Mouse (Mus musculus) left cerebral cortex, postnatal 14 days (tissue): ENCODE data around the gene Mapkap1. TPM values are rescaled to one million over a fixed set of nuclear protein-coding genes. Genes with fewer than 3 reads are reported as not detected.
A peak's percentile ranks its signal among the peaks of the same experiment; 100 is the strongest.

ENCODE experiments used
- DNase-seq, 2 experiments: peaks; one replicate each; pipeline ENCODE4 v3.0.0; 2021 to 2022; ENCODE audit warnings: low spot score in 2 of 2, mixed read lengths in 1 of 2
- intact Hi-C: fragments of 180-260 bp; cut with DNase I; formaldehyde crosslinking; loops from one replicate; pipeline ENCODE4 v1.15.1; 2025
- total RNA-seq, 2 experiments: library from RNA; stranded (reverse); gene quantifications; 2 replicates each; pipeline ENCODE4 v1.2.3; 2021

The Mapkap1 gene
- total RNA-seq, 2 experiments from 2014 or later = 63.1 to 66.3 TPM

GRCm38 (mm10) chr2:34646541-34646865, 239.9 kb downstream of the Mapkap1 start:
- intact Hi-C loops = no loop called here
- no peak for DNase-seq

DNA sequence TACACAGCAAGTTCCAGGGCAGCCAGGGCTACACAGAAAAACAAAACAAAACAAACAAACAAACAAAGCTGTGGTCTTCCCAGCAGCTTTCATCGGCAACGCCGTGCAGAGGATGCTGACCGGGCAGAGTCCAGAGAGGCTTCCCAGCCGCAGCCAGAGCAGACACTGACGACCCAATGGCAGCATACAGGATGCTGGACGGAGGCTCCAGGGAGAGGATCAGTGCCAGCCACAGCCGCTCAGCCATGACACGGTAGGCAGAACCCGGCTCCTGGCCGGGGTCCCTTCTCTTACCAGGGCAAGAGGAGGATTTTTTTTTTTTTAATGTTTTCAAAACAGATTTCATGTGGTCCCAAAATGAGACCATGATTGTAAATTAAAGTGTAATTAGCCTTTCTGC, 240.8 kb downstream of the Mapkap1 start:
- no peak for DNase-seq
- intact Hi-C loops = no loop called here

DNA sequence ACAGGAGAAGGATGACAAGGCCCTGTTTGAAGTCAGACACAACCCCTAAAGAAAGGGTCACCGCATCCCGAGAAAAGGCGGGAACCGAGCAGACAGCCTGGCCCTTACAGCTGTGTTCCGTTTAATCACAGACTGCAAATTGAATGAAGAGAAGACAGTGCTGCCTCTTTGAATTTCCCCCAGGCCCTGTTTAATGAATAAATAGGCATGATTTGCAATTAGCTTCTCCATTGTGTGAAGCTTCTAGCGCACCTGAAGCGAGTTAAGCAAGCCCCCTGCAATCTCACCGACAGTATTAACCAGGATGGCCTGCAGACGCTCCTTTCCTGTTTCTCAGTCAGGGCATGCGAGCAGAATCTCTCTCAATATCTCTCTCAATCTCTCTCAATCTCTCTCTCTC, 261.2 kb downstream of the Mapkap1 start:
- intact Hi-C loops = no loop called here
- no peak for DNase-seq

DNA sequence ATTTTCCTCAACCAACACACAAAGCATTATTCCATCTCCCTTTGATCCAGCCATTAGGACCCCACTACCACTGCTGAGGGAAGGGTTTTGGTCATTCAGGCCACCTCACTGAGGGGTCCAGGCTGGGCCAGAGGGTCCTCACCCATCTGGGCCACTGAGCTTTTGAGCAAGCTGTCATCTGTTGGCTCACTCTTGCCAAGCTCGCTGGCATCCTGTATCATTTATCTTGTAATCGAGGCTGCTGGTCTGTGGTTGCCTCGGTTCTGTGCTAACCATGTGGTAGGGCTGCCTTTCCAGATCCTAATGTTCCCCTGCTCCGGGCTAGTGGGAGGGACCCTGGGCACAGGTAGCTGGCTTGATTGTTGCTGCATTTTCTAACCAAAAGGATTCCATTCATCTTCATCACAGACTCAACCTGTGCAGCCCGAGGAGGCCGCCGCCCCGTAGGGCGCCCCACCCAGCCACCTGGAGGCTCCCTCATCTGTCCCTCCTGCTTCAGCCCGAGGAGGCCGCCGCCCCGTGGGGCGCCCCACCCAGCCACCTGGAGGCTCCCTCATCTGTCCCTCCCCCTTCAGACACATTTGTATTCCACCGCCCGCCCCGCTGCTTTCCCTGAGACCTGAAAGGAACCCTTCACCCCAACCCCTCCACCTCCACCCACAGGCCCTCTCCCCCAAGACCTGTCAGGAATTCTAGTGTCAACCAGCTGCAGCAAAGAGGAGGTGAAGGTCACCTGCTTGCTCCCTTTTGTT, 262.0 kb downstream of the Mapkap1 start:
- intact Hi-C loops = no loop called here
- DNase-seq = no peak

GRCm38 (mm10) chr2:34669203-34669746, 262.7 kb downstream of the Mapkap1 start:
- DNase-seq = no peak
- intact Hi-C loops = no loop called here

- intact Hi-C loops = no loop called here
These were observed 263.9 kb downstream of the Mapkap1 start for GRCm38 (mm10) chr2:34670470-34670869.

GRCm38 (mm10) chr2:34671385-34672026, 264.9 kb downstream of the Mapkap1 start:
- intact Hi-C loops = no loop called here

More at GRCm38 (mm10) chr2:34670470-34670869, 263.9 kb downstream of the Mapkap1 start:
- no peak for DNase-seq

DNA sequence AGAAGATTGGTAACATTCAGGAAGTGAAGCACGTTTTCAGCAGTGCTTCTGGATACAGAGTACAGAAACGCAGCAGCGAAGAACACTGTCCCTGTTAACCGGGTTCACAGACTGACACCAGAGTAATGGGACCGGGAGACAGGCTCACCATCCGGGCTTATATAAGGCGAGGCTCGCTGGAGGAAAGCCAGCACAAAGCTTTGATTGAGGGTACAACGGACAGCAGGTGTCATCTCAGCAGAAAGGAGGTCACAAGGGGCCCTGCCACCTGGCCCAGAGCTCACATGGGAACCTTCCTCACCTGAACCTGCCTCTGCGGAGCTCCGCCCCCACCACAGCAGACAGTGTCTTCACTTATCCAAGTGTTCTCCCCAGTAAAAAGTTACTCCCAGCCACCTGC, 267.3 kb downstream of the Mapkap1 start:
- no peak for DNase-seq
- intact Hi-C loops = no loop called here

More at GRCm38 (mm10) chr2:34671385-34672026, 264.9 kb downstream of the Mapkap1 start:
- DNase-seq = peak; percentile 33 to 56

Other genes with a start within 250 kb of the Mapkap1 start
- 10 to 100 TPM; 11.2 to 17.0 TPM for gene Pbx3, start 33.6 kb upstream of the Mapkap1 start, total RNA-seq